Mouse (Mus musculus) spleen, postnatal 10 days (tissue): Measurements from ENCODE around the gene Zw10.

Experiments used
- DNase-seq, 2 experiments: peaks; one replicate each; pipeline ENCODE4 v3.0.0; 2021 to 2022; ENCODE audit warnings: low spot score in 2 of 2

Zw10 gene

DNA sequence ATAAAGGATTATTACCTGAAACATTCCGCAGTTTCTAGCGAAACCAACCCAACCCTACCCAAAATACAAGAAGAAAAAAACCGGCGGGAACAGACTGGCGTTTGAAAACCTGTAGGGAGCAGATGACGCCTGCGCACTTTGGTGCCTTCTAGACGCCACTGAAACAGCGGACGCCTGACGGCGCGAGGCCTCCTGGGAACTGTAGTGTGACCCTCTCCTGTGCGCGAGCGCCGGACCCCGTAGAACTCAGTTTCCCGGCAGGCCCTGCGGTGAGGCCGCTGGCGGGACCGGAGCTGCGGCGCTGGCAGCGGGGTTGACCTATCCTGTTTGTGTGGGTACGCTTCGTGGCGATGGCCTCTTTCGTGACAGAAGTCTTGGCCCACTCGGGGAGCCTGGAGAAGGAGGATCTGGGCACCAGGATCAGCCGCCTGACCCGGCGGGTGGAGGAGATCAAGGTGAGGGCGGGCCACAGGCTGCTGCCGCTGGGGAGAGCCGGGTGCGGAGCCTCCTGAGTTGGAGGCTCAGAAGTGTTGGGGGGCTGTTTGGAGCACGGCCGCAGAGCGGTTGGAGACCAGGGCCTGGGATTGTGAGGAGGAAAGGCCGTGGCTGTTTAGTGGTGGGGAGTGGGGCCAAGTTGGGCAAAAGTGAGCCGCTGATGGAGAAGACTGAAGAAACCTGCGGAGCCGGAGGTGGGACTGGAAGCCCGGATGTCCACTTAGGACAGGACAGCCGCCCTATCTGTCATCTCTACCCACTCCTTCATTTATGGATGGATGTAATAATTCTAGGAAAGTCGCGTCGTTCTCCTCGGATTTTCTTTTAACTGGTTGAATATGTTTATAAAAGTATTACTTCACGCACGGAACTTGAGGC, at the start of gene Zw10:
TSS of gene Zw10 (plus strand) at position 281 of the 873 bp plus-strand sequence.
- peak; percentile 90 to 97 for DNase-seq

DNA sequence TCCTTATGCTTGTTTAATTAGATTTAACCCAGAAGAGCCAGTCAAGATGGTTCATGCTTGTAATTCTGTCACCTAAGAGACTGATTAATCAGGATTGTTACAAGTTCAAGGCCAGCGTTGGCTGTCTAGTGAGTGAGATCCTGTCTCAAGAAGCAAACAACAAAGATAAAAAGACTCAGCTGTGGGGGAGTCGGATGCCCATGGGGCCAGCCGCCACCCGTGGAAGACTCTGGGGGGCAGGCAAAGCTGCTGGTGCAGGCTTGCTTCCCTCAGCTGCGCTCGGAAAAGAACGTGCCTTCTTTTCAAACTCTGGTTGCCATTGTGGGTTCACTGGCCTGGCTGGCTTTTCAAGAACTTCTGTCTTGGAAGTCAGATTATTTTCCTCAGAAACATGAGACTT, 39.6 kb upstream of the Zw10 start:
- DNase-seq = no peak

DNA sequence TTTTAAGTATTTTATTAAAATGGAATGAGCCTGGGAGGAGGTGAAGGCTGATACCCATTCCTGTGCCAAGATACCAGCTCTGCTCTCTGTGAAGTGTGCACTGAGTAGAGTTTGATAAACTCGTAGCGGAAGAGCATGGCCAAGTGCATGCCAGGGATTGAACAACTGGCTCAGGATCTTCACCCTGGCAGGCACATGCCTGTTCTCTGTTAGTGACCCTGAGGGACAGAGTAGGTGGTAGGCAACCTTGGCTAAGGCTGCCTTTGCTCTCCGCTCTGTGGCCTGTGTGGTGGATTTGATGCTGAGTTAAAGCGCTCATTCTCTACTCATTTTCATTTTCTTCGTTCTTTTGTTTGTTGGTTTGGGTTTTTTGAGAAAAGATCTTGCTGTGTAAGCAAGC, 34.1 kb upstream of the Zw10 start:
- DNase-seq = no peak

DNA sequence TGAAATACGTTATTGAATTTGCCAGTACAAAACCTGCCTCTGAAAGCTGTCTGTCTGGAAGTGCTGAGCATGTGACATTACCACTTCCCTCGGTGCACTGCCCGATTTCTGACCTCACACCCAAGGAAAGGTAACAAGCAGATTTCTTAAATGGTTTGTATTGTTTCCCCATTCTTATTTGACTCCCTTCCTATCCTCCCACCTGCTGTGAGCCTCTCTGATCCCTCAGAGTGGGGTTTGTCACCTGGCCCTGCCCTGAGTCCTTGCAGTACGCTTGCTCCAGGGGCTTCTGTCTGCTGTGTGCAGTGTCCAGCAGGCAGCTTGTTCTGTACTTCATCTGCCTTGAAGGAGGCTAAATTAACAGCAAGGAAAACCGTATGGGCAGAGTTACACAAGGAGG, 31.5 kb upstream of the Zw10 start:
- no peak for DNase-seq

DNA sequence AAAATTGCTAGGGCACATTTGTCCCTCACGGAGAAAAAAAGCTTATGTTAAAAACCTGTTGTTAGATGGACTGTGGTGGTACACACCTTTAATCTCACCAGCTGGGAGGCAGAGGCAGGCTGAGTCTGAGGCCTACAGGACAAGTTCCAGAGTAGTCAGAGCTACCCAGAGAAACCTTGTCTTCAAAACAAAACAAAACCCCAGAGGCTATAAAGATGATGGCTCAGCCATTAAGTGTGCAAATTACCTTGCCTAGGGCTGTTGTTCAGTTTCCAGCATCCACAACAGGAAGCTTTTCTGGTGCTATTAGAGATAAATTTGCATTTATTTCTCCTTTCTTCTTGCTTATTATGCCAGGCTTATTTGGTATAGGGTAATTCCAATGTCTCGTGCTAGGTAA, 30.9 kb upstream of the Zw10 start:
- DNase-seq = no peak

DNA sequence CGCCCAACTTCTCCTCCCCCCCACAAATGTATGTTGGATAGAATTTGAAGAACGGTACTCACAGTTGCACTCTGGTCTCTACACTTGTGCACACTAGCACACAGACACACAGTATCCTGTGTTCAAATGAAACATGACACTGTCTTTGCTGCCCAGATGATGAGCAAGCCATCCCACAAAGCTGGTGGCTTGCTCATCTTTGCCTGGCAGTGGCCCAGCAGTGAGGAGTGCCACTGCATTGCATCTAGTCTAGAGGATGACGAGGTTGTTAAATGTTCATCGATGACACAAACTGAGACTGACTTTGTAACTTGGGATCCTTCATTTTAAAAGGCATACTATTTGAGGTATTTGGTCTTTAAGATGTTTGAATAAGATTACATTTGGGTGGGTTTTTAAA, 20.6 kb upstream of the Zw10 start:
- no peak for DNase-seq

DNA sequence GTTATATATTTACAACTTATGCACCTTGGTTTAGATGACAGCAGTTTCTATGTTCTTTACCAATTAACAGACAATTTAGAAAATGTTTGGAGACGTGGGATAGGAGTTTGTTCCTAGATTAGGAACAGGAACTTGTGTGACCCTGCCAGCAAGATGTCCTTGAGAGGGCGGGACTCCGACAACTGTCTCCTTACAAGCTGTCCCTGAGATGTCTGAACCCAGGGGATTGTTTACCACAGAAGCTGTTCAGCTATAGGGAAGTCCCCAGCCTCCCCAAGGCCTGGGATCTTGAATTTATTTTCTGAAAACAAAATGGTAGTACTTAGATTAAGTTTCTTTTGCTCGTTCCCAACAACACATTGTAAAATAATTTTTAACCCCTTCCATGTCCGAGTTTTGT, 4.5 kb upstream of the Zw10 start:
- DNase-seq = no peak

DNA sequence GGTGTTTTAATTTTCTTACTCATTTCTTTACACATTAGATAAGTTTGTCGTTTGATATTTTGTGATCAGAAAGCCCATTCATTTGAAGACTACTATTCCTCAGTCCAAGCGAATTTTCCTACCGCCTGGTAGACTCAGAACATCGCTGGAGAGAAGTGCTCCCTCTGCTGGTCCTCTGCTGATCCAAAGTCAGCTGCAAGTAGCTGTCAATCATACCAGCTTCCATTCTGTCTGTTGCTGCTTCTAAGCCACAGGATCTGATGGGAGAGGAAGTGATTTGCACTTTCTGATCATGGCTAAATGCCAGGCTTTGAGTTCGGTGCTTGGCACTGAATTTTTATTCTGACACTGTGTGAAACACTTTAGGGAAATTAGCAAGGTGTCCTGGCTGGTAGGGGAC, 4.1 kb upstream of the Zw10 start:
- peak; percentile 31 to 73 for DNase-seq

DNA sequence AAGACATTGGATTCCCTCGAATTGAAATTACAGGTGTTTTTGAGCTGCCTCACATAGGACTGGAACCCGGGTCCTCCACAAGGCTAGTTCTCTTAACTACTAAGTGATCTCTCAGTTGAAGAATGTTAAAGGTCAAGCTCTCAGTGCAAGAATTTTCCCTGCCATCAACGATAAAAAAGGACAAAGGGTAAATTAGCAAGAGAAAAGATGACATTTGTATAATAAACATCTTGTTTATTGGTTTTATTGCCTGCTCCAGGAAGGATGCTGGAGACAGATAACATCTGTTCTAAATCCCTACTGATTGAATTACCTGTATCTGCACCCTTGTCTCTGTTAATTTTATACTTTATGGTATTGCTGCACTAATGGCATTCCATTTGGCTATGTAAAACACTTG, 1.4 kb upstream of the Zw10 start:
- no peak for DNase-seq

DNA sequence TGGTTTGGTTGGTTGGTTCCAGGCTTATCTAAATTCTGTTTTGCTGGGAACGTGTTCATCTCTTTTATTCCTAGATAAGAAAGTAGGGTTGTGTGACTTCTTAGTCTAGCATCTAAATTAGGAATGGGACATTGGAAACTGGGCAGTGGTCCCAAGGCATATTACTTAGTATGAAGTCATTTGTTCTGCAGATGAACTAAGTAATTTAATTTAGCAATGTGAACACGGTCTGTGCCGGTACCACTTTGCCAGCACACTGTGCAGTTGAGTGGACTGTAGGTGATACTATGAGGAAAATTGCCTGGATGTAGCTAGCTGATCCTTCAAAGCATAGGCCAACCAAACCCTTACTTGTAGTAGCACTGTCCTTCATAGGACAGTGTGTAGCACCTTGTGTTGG, 21.4 kb downstream of the Zw10 start:
- no peak for DNase-seq

DNA sequence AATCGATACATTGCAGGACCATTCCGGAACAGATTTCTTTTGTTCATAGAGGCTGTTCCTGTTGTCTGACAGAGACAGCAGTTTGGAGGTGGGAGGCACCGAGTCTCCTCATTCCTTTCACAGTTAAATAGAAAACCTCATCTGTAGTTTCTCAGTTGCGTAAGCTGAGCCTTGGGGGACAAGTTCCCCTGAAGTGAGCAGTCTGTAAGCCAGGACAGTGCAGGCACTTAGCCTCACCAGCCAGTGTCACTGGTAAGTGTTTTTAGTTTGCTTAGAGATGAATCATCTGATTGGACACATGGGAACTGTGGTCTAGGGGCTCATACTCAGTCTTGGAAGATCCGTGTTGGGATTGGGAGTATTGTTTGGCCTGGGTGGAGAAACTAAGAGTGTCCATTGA, 25.7 kb downstream of the Zw10 start, which contains the start of gene Tmprss5:
TSS of gene Tmprss5 (plus strand) at position 154 of the 400 bp plus-strand sequence.
- no peak for DNase-seq

DNA sequence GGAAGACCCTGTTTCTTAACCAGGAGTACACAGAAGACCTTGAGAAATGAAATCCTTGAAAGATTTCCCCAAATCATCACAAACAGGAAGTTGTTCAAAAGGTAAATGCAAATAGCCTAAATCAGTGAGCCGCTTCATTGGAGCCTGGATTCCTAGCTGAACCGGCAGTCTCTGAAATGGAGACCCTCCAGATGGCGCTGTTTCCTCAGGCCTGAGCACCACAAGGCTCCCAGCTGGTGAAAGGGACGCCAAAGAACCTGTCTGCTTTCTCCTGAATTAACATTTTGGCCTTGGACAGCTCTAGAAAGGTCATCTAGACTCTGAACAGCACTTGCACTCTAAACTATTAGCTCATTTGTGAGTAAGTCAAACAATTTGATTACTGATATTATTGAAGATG, 26.1 kb downstream of the Zw10 start:
- peak in 1 of 2 experiments; percentile 54 for DNase-seq

DNA sequence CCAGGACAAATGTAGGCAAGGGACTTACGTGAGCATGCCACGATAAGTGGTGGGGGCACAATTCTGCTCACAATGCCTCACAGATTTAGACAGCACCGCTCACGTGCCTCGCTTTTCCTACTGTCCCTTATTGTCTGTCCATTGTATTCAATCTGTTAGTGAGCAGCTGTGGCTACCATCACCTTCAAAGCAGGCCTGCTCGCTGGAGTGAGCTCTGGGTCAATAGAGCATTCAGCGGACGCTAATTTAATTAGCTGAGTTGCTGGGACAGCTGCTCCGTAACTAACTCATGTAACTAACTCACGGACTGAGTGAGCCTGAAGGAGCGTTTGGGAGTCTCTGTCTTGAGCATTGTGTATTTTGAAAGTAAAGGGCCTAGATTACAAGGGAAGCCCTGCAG, 31.9 kb downstream of the Zw10 start:
- DNase-seq = no peak

DNA sequence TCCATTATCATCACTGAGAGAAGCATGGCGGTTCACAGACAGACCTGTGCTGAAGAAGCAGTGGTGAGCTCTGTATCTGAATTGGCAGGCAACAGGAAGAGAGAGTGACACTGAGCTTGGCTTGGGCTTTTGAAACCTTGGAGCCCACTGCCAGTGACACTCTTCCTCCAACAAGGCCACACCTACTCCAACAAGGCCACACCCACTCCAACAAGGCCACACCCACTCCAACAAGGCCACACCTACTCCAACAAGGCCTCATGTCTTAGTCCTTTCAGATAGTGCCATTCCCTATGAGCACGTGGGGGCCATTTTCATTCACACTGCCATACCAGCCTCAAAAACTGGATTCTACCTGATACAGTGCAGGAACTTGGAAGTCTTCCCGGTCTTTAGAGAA, 43.5 kb downstream of the Zw10 start:
- DNase-seq = no peak

DNA sequence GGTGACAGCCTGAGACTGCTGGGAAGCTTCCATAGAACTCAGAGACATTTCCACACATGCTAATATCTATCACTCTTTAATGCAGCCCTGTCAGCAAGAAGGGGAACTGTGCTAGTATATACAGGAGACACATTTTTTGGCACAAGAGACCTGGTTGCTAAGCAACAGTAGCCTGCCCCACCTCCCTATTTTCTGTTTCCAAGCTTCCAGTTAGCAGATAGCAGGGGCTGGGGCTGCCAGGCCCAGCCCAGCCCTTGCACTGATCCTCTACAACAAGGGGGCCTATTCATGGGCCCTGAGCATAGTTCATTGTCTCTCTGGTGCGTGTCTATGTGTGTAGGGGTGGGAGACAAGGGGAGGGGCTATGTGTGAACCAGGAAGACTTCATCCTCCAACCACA, 46.9 kb downstream of the Zw10 start:
- DNase-seq = no peak

DNA sequence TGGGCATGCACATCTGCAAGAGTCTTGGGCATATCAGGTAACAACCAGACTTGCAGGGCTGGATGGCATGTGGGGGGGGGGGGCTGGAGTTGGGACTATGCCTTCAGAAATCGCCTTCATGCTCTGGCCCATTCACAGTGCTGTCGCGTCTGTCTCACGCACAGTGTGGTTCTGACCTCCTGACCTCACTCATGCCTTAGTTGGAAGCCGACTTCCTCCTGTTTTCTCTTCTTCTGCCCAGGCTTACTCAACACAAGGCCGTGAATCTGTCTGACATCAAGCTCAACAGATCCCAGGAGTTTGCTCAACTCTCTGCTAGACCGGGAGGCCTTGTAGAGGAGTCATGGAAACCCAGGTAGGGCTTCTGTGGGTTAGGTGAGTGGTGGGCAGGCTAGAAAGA, 53.7 kb downstream of the Zw10 start:
- DNase-seq = no peak

DNA sequence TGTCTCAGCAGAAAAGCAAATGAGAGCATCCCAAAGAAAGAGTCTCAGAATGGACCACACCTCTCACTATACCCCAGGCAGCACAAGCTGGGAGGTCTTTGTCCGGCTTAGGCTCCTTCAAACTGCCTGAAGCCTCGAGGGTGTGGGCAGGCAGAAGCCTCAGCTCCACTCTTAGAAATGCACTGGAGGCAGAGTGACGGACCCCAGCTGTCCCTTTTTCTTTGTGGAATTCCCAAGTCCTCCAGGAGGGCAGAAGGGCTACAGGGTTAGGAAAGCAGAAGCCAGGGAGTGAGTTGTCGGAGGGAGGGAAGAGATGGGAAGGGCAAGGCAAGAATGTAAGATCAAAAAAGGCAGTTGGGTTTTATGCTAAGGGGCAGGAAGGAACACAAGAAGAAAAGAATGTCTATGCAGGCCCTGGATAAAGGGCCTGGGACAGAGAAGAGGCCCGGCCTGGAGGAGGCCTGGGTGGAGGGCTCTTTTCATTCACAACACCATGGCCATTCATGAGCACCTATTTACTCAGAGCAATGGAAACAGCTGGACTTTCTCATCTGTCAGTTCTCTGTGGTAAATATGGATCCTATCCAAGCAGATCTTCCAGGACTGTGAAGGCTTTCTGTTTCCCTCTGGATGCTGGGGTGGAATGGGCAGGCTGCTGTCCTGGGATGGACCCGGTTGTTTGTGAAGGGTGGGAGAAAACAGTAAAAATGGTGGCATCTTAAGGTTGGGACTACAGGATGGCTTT, 55.2 kb downstream of the Zw10 start:
- no peak for DNase-seq

DNA sequence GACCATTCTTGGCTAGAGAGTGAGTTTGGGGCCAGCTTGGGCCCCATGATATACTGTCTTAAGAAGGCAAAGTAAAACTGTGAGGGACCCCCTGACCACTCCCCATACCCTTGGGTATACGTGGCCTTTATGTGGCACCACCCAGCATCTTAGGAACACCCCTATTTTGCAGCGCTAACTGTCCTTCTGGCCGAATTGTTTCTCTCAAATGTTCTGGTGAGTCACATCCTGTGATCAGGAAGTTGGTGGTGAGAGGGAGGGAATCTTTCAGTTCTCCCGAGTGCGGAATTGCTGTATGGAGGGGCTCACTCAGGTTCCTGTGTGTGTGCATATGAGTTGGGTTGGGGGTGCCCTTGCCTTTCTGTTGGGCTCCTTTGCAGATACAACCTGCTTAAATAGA, 55.9 kb downstream of the Zw10 start:
- DNase-seq = no peak

DNA sequence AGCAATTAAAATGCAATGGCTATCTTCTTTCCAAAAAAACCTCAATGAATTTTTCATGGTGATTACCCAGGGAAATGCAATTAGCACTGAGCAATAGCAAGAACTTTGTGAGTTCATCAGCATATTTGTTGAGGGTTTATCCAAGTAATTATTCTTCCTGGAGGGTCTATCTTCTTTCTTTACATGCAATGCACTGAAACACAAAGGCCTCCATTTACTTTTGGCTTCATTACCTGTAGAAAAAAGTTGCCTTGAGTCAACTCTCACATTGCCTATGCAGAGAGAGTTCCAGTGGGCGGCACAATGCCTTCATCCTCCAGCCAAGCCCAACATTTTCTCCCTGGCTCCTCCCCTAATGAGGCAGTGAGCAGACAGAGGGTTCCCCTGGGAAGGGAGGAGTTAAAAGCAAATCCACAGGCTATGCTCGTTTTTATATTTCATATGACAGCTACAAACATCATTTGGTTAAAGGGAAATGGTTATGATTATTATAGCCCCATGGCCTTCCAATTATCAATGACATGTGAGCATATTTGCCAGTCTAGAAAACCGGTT, 62.9 kb downstream of the Zw10 start:
- no peak for DNase-seq

DNA sequence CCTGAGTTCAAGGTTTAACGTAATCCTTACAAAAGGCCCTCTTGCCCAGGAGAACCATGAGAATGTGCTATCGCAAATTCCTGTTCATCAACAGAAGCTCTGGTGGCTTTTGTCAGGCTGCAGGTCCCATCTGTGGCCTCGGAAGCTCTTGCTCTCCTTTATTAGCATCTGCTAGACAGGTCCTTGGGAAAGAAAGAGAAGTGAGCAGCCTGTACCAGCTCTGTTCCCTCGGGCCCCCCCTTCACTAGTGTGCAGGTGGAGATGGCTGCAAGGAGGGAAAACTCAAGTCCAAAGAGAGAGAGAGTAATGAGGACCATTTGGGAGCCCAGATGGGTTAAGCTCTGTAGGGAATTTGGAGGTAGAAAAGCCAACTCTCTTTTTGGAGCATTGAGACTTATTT, 64.3 kb downstream of the Zw10 start:
- no peak for DNase-seq

DNA sequence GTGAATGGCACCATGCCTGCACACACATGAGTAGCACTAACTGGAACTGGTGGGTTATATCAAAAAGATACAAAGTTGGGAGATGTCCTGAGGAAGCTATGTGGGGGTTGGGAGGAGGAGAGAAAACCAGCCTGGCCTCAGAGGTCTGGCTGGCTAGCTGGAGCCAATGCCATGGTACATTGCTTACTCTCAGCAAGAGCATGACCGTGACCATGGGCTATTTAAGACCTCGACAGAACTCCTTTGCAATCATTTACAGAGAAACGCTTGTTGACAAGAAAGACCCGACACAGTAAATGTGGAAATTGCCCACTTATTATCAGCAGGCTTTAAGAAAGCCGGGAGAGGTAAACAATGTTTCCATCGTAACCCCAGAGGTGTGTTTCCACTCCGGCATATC, 70.3 kb downstream of the Zw10 start:
- DNase-seq = no peak
